Mouse (Mus musculus) C2C12 (cell line): ENCODE measurements around the gene D630003M21Rik.

Experiments used
- CEBPB ChIP-seq: IDR thresholded peaks from one replicate; pipeline ENCODE4 v1.6.1; 2011; ENCODE audit warnings: low read depth, mild to moderate bottlenecking, control low read depth, moderate library complexity
- CTCF ChIP-seq: IDR thresholded peaks from one replicate; pipeline ENCODE4 v1.5.1; 2011; ENCODE audit not compliant: control insufficient read depth, insufficient read depth, insufficient read length
- MAX ChIP-seq: IDR thresholded peaks from one replicate; pipeline ENCODE4 v1.6.1; 2011; ENCODE audit warnings: mild to moderate bottlenecking, control low read depth
- MYOD1 ChIP-seq: IDR thresholded peaks from one replicate; pipeline ENCODE4 v1.6.1; 2011; ENCODE audit warnings: low read depth; ENCODE audit not compliant: control insufficient read depth, insufficient read length
- MYOG ChIP-seq: IDR thresholded peaks from one replicate; pipeline ENCODE4 v1.6.1; 2011; ENCODE audit not compliant: control insufficient read depth, insufficient read length; ENCODE audit errors: extremely low read depth
- USF1 ChIP-seq: IDR thresholded peaks from one replicate; pipeline ENCODE4 v1.6.1; 2011; ENCODE audit warnings: low read depth, mild to moderate bottlenecking, control low read depth, moderate library complexity

DNA sequence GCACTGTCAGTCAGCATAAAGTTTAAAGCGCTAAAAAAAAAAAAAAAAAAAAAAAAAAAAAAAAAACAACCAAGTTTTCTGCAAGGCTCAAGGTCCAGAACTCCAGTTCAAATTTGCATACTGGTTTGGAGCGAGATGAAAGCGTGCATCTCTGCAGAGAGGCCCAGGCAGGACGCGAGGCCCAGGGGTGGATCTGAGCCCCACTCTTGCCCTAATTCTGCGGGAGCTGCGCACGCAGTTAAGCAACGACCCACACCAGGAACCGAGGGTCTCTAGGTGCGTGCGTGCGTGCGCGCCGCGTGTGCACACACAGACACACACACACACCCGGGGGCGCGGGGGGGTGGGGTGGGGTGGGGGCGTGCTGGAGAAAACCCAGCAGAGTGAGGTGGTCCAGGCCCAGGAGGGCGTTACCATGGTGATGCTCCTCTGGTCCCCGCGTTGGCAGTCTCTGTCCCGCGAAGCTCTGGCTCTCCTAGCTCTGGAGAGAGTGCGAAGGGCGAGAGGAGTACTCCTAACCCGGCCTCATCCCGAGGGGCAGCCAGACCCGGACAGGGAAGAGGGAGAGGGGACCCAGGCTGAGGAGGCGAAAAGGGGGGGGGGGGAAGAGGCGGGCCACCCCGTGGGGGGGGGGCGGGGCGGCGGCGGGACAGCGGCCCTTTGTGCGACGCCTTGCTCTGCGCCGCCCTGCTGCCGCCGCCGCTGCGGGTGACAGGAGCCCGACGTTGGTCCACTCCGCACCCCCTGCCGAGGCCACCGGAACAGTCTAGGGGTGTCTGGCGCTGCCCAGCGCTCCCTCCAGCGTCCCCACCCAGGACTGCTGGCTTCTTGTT lies at the start of gene D630003M21Rik:
- TF ChIP-seq CTCF (no peak), MAX (no peak), USF1 (no peak), MYOD1 (no peak), MYOG (no peak), CEBPB (no peak)
